Mouse (Mus musculus) leukemia stem cell, adult 10-12 weeks (primary cell): ENCODE measurements around the gene Gm13762. TPM values are rescaled to one million over a fixed set of nuclear protein-coding genes. Genes with fewer than 3 reads are reported as not detected.

ENCODE experiments used
- polyA plus RNA-seq: library from polyadenylated mRNA; stranded (reverse); fragments of >175 nt; gene quantifications from 2 replicates; pipeline ENCODE4 v1.2.3, GENCODE M21; 2012; ENCODE audit warnings: low replicate concordance

The Gm13762 gene
- polyA plus RNA-seq: not detected in 2 replicates

DNA sequence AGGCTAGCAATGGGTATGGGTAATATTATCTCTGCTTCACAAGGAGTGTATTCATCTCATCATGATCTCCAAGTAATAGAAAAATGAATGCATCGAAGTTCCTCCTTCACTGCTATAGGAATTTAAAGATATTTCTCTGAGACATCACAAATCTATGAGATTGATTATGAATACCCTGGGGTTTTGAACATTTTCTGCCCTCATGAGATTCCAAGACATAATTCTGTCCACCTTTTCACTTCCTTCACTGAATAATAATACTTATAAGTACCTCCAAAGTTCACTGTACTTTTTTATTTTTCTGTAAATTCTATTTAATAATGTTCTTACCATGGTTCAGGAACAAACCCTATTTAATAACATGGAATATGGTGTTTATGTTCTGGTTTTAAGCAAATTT, at the start of gene Gm13762:
Gene Gm13762 (minus strand): TSS at position 101 of the 400 bp plus-strand sequence.

DNA sequence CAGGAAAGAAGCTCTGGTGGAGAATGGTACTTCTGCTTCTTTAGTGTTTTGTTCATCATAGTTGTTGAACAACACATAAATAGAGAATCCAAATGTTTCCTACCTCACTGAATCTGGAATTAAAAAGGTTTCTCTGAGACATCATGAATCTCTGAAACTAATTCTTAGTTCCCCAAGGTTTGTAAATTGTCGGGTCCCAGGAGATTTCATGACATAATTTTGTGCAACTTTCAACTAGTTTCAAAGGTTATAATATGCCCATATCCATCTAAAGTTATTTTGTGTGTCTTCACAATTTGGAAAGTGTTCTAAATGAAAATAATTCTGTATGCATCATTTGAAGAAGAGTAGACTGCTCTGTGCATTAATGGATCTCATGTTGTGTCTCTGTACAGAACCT, 38.2 kb upstream of the Gm13762 start, which contains the start of gene Olfr1216:
Gene Olfr1216 (minus strand): TSS at position 101 of the 400 bp plus-strand sequence.

DNA sequence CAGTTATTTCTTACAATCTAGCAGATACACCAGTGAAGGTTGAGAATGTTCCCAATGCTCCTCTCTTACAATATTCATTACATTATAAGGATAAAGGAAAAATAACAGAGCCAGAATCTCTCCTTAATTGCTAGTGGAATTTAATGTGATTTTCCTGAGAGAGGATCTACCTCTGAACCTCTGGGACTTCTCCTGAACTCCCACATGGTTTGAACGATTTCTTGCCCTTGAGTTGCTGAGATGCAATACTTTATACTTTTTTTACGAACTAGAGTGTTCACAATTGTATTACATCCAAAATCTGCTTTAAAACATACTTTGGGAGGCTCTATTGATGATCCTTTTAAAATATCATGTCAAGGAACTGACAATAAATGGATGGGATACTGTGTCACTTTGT, 26.8 kb upstream of the Gm13762 start, which contains the start of gene Olfr1215:
Gene Olfr1215 (minus strand): TSS at position 101 of the 400 bp plus-strand sequence.

DNA sequence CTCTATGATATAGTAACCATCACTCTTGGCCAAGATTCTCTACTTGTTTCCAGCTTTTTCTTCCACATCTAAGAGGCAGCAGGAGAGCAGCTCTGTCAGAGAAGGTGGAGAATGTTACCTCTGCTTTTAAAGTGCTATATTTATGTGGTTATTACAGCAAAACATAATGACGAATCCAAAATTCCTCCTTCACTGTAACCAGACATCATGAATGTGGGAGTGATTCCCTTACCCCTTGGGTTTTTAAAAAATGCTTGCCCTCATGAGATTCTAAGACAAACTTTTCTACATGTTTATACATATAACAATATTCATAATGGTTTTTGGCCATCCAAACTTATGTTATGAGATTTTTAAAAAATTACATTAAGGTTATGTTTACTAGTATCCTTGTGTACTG, 12.5 kb upstream of the Gm13762 start, which contains the start of gene Olfr1214:
Gene Olfr1214 (minus strand): TSS at position 101 of the 400 bp plus-strand sequence.

DNA sequence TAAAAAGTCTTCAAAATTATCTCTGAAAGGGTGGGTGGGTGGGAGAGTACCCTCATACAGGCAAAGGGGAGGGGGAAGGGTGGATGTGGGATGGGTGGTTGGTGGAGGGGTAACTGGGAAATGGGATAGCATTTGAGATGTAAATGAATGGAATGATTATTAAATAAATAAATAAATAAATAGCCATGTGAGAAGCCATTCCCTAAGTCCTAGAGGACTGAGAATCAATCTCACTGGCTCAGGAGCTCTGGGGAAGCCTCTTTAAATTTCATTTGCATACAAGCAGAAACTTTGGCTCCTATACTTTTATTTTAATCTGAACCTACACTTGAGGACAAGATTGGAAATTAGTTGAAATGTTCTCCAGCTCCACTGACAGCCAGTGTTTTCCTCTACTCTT, 26.4 kb downstream of the Gm13762 start, which contains the start of gene Olfr1212:
Gene Olfr1212 (plus strand): TSS at position 301 of the 400 bp plus-strand sequence.

DNA sequence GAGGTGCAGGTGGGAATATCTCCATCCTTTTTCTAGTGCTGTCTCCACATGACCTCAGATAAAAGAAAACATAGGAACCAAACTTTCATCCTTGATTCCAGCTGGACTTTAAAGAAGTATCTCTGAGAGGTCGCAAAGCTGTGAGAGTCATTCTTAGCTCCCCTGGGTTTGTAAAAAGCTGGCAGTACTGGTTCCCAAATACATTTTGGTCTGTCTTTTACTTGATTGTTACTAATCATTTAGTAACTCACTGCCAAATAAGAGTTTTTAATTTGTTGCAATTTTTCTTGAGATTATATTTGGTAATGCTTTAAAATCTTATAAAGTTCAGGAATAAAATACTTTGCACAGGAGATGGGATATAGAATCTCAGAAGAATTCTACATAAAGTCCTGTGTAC, 42.1 kb downstream of the Gm13762 start, which contains the start of gene Olfr1211:
Gene Olfr1211 (minus strand): TSS at position 101 of the 400 bp plus-strand sequence.

Other genes with a start within 250 kb of the Gm13762 start
- gene Olfr1197, start 247.9 kb downstream of the Gm13762 start, polyA plus RNA-seq: not detected in 2 replicates
- not detected in 2 replicates for gene Olfr1198, start 228.9 kb downstream of the Gm13762 start, polyA plus RNA-seq
- gene Olfr1199, start 219.8 kb downstream of the Gm13762 start, polyA plus RNA-seq: not detected in 2 replicates
- not detected in 2 replicates for gene Olfr1200, start 209.8 kb downstream of the Gm13762 start, polyA plus RNA-seq
- not detected in 2 replicates for gene Olfr1201, start 187.2 kb downstream of the Gm13762 start, polyA plus RNA-seq
- not detected in 2 replicates for gene Olfr1202, start 165.8 kb downstream of the Gm13762 start, polyA plus RNA-seq
- not detected in 2 replicates for gene Olfr1205, start 150.5 kb downstream of the Gm13762 start, polyA plus RNA-seq
- gene Olfr1204, start 131.0 kb downstream of the Gm13762 start, polyA plus RNA-seq: not detected in 2 replicates
- not detected in 2 replicates for gene Olfr1206, start 117.0 kb downstream of the Gm13762 start, polyA plus RNA-seq
- gene Olfr1208, start 78.0 kb downstream of the Gm13762 start, polyA plus RNA-seq: not detected in 2 replicates
- not detected in 2 replicates for gene Olfr1209, start 65.1 kb downstream of the Gm13762 start, polyA plus RNA-seq
- not detected in 2 replicates for gene Olfr1211, start 42.2 kb downstream of the Gm13762 start, polyA plus RNA-seq
- gene Olfr1212, start 26.3 kb downstream of the Gm13762 start, polyA plus RNA-seq: 0.33 TPM in 1 of 2 replicates, not detected in the other
- gene Olfr1214, start 12.4 kb upstream of the Gm13762 start, polyA plus RNA-seq: not detected in 2 replicates
- not detected in 2 replicates for gene Olfr1215, start 26.7 kb upstream of the Gm13762 start, polyA plus RNA-seq
- not detected in 2 replicates for gene Olfr1216, start 38.1 kb upstream of the Gm13762 start, polyA plus RNA-seq
- not detected in 2 replicates for gene Olfr1217, start 51.8 kb upstream of the Gm13762 start, polyA plus RNA-seq
- gene Olfr1218, start 80.9 kb upstream of the Gm13762 start, polyA plus RNA-seq: not detected in 2 replicates
- gene Olfr1219, start 103.2 kb upstream of the Gm13762 start, polyA plus RNA-seq: not detected in 2 replicates
- not detected in 2 replicates for gene Olfr1220, start 126.6 kb upstream of the Gm13762 start, polyA plus RNA-seq
- not detected in 2 replicates for gene Olfr1221, start 137.0 kb upstream of the Gm13762 start, polyA plus RNA-seq
- gene Olfr1222, start 152.8 kb upstream of the Gm13762 start, polyA plus RNA-seq: not detected in 2 replicates
- gene Olfr1223, start 171.3 kb upstream of the Gm13762 start, polyA plus RNA-seq: not detected in 2 replicates
- 0.26 TPM in 1 of 2 replicates, not detected in the other for gene Olfr1224-ps1, start 183.8 kb upstream of the Gm13762 start, polyA plus RNA-seq
- not detected in 2 replicates for gene Olfr1225, start 194.4 kb upstream of the Gm13762 start, polyA plus RNA-seq
- gene Olfr1226, start 219.8 kb upstream of the Gm13762 start, polyA plus RNA-seq: not detected in 2 replicates